Mouse (Mus musculus): ENCODE measurements around the gene Zc3h18.

Gene Zc3h18

DNA sequence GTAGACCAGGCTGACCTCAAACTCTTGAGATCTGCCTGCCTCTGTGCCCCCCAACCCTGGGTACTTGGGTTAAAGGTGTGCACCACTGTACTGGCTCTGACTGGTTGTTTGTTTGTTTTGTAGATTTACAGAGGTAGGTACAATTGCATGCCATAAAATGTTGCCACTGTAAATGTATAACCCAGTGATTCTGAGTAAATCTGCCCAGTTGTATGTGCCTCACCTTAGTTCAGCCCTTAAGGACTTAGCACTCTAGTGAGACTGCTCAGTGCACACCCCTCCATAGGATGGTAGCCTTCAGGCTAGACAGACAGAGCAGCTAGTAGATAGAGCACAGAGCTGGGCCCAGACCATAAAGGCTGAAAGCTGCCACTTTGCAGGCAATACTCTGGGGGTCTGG lies 17.3 kb downstream of the Zc3h18 start:
- no peak for DNase-seq (ENCODE audit: low read depth in 2 of 2, low spot score in 2 of 2)

DNA sequence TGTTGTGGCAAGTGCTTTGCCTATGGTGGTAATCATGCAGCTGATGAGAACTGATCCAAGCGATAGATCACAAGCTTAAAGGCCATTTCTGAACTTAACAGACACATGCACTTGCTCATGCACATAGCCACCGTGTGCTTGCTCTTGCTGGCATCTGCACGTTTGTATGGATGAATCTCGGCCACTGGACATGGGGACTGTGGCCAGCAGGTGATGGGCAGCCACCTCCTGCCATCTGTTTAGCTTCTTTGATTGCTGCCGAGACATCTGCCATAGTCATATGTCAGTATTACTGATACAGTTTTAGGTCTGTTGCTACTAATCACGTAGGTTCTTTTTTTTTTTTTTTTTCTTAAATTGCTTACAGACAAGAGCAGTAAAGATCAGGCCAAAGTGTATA lies 18.9 kb downstream of the Zc3h18 start:
- DNase-seq (ENCODE audit: low read depth in 2 of 2, low spot score in 2 of 2): no peak

DNA sequence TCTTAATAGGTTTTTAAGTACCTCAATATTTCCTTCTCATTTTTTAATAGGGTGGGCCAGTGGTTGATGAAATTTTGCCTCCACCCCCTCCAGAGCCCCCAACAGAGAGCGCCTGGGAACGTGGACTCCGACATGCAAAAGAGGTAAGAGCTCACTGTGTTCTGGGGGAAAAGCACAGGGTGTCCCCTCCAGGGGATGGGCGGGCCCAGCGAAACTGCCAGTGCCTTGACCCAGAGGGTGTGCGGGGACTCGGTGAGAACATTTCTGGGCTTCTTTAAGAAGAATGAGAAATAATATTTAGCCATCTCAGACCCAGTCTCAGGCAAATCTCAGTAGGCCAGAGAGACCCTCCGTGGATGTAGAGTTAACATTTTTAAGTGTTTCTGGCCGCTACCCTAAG lies 21.8 kb downstream of the Zc3h18 start:
- no peak for DNase-seq (ENCODE audit: low read depth in 2 of 2, low spot score in 2 of 2)

DNA sequence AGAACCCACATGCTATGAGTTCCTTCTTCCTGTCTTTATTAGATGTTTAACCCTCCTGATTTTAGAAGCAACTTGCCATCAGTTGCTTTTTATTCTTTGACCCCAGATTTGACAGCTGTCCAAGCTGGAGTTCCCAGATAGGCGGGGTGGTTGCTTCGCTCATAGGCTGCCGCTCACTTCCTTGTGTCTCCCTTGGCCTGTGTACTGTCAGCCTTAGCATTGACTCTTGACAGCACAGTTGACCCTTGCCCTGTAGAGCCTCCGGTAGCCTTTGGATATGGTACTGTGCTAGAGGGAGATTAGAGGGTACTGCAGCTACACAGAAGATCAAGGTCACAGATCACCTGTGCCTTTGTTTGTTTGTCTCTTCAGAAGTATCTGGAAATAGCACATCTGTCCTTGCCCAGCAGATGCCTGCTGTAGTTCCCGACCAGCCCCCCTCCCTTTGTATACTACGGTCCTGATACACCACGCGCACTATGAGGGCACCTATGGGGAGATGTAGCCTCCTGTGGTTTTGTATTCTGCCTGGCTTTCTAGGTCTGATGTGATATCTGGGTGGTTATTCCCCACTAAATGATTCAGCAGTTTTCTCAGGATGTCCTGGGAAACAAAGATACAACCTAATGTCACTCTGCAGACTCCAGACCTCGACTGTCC lies 28.9 kb downstream of the Zc3h18 start:
- no peak for DNase-seq (ENCODE audit: low read depth in 2 of 2, low spot score in 2 of 2)

DNA sequence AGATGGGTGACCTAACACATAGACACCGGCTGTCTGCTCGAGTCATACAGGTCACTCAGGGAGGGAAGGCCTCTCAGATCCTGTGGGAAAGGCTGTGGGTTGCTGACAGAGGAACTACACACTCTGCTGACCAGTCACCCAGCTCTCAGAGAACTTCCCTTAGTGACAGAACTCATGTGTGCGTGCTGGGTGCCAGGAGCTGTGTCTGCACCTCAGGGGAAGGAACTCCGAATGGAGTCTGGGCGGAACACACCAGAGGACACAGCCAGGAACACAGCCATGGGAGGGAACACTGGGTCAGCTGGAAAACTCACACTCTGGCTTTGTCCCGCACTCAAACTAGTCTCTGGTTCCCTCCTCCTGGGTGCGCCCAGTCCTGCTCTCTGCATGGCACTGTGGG lies 31.3 kb downstream of the Zc3h18 start:
- no peak for DNase-seq (ENCODE audit: low read depth in 2 of 2, low spot score in 2 of 2)

DNA sequence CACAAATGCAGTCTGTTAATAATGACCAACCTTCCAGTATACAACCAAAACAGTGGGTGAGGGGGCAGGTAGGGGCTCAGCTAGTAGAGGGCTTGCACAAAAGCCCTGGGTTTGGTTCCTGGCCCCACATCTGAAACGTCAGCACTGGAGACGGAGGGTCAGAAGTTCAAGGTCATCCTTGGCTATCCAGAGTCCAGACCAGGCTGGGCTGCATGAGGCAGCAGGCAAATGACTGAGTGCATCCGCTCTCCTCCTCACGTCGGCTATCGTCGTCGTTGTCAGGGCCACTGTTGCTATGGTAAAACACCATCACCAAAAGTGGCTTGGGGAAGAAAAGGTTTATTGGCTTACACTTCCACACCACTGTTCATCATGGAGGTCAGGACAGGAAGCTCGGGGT lies 37.9 kb downstream of the Zc3h18 start:
- no peak for DNase-seq (ENCODE audit: low read depth in 2 of 2, low spot score in 2 of 2)

GRCm38 (mm10) chr8:122415554-122415953 lies 39.1 kb downstream of the Zc3h18 start:
- no peak for DNase-seq (ENCODE audit: low read depth in 2 of 2, low spot score in 2 of 2)

- no peak for DNase-seq (ENCODE audit: low read depth in 2 of 2, low spot score in 2 of 2)
Measured at GRCm38 (mm10) chr8:122419881-122420555, 43.6 kb downstream of the Zc3h18 start.

- DNase-seq (ENCODE audit: low read depth in 2 of 2, low spot score in 2 of 2): no peak
Measured at GRCm38 (mm10) chr8:122421376-122422070, 45.1 kb downstream of the Zc3h18 start, which contains the start of gene Il17c. Gene Il17c, plus strand, starts transcription at chr8:122422020.

- no peak for DNase-seq (ENCODE audit: low read depth in 2 of 2, low spot score in 2 of 2)
Measured at GRCm38 (mm10) chr8:122423217-122423616, 46.8 kb downstream of the Zc3h18 start.

DNA sequence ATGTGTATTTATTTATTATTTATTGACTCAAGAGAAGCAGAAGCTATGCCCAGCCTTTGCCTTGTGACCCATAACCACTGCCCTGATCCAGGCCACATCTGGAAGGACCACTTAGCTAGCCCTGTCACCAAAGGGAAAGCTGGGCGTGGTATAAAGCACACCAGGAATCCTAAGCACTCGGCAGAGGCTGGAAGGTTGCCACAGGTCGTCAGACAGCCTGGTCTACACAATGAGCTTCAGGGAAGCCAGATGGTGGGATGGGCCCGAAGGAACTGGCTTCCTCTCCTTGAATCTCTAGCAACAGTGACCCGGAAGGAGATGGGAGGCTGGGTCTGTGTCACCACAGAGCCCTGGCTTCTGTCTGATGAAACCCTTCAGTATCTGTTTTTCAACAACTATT lies 47.2 kb downstream of the Zc3h18 start:
- no peak for DNase-seq (ENCODE audit: low read depth in 2 of 2, low spot score in 2 of 2)

DNA sequence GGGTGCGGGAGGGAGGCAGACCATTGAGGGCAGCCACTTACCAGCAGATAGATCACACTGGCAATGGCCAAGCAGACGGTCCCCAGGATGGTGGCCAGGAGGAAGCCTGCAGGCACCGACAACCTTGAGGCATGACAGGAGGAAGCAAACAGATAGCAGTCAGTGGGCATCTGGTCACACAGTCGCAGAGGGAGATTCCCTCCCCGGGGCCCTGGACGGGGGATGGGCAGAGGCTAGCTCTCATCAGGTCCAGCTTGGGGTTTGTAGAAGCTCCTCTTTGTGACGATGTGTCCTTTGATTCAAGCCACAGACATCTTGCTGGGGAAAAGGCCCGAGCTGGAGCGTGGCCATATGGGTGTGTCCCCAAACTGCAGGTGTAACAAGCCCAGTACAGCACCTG lies 49.7 kb downstream of the Zc3h18 start:
- DNase-seq (ENCODE audit: low read depth in 2 of 2, low spot score in 2 of 2): no peak

- DNase-seq (ENCODE audit: low read depth in 2 of 2, low spot score in 2 of 2): no peak
Measured at GRCm38 (mm10) chr8:122427607-122428006, 51.2 kb downstream of the Zc3h18 start.

GRCm38 (mm10) chr8:122428163-122428562 lies 51.8 kb downstream of the Zc3h18 start:
- no peak for DNase-seq (ENCODE audit: low read depth in 2 of 2, low spot score in 2 of 2)

- DNase-seq (ENCODE audit: low read depth in 2 of 2, low spot score in 2 of 2): no peak
Measured at GRCm38 (mm10) chr8:122430058-122430636, 53.7 kb downstream of the Zc3h18 start.

DNA sequence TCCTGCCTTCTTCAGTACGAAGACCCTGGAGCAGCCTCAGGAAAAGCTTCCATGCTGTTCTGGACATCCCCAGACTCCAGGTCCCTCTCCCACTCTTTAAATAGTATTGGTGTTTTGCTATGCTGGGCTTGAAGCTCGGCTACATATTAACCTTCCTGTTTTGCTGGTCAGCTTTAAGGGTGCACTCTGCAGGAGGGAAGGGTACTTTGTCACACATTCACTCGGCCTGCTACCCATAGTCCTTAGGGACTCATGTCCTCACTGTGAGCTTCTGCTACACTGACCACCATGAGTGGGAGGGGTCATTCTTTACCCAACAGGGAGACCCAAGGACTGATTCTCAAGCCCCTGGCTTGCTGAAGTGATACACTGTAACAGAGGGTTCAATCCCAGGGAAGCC lies 54.2 kb downstream of the Zc3h18 start:
- DNase-seq (ENCODE audit: low read depth in 2 of 2, low spot score in 2 of 2): no peak

DNA sequence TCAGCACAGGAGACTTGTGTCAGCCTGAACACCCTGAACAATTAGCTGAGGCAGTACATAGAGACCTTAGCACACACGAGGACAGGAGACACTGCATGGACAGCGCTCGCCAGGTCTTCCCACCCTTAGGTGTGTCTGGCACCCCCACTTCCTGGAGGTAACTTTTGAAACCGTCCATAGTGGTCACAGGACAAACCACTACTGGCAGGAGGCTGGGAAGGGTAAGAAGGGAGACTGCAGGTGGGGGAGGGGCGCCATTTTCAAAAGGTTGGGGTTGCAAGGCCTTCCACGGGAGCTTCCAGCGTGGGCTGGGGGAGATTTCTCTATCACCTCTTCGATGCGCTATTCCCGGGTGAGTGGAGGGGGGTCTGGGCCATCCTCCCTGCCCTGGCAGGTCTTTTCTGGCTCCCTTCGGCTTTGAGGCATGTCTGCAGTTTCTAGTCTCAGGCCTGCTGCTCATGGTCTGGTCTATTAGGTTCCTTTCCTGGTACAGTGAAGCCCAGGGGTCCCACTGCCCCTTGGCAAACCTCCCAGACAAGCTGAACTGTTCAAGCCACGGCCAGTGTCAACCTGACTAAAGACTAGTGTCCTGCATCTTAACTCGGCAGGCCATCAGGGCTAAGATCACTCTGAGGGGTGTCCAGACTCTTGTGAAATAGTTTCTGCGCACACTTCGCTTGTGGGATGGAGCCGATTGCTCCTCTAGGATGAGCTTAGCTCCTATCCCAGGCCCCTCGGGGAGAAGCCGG lies 55.5 kb downstream of the Zc3h18 start:
- DNase-seq (ENCODE audit: low read depth in 2 of 2, low spot score in 2 of 2): no peak

DNA sequence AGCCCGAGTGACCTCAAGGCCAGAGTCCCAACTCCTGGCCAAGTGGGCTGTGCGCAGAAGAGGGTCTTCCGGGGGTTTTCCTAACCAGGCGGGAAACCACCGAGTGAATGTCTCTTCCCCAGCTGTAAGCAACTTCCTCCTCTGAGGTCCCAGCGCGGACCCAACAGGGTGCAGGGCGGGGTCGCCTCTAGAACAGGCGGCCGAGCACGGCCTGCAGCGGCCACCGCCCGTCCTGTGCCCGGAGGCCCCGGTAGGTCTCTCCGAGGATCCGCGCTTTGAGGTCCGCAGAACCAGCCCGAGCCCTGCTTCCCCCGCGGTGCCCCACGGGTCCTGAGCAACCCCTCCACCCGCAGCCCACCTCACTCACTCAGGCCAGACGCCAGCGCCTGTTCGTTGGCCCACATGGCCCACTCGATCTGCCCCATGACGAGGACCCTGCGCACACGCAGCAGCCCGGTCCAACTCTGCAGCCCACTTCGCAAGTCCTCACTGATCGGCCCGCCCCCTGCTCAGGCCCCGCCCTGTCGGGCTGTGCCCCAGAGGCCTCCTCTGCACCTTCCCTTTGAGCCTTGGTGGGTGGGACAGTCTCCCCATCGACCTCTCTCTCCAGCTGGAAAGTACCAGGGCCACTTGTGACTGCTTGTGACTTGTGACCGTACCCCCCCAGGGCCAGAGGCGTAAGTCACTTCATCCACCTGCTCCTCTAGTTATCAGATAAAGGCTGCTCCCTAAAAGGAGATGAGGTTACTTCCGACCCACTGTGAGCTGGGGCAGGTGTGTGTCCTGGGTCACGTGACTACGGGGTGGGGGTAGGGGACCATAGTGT lies 56.2 kb downstream of the Zc3h18 start, which contains the start of gene Cyba:
TSS of gene Cyba (minus strand) at position 488 of the 826 bp plus-strand sequence.
- DNase-seq (ENCODE audit: low read depth in 2 of 2, low spot score in 2 of 2): peak; percentile 64 to 74

DNA sequence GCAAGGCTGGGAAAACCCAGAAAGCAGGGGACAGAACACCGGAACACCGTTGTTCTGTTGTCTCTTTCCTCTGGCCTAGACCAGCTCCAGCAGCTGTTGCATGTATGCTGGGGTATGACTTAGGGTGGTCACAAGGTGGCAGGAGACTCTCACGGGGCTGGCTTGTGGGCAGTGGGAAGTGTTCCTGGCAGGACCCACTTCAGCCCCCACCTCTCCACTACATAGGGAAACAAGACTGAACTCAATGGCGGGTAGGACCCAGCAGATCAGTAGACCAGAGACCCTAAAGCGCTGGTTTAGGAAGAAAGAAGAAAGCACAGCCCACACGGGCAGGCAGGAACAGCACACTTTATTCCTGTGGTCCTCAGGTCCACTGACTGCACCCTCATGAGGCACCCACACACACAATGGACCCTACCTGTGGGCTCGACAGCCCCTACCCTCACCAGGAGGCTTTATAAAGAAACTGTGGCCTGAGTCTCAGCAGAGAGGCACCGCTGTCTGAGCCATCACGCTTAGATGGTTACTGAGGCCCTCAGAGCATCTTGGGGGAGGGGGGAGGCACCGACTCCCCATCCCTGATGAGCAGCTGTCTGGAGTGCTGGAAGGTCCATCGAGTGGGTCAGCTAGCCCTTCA lies 57.0 kb downstream of the Zc3h18 start:
- peak in 1 of 2 experiments; percentile 50 for DNase-seq (ENCODE audit: low read depth in 2 of 2, low spot score in 2 of 2)

- DNase-seq (ENCODE audit: low read depth in 2 of 2, low spot score in 2 of 2): peak; percentile 25 to 34
Measured at GRCm38 (mm10) chr8:122435375-122435774, 59.0 kb downstream of the Zc3h18 start.
